Mouse (Mus musculus) G1E (cell line): Measurements from ENCODE around the gene Gm42742.

Source experiments
- CTCF ChIP-seq: IDR thresholded peaks from 2 replicates; pipeline ENCODE4 v1.5.1; 2012; ENCODE audit warnings: low read depth, low read length, inconsistent platforms, mixed read lengths
- POLR2AphosphoS5 ChIP-seq: IDR thresholded peaks from 2 replicates; pipeline ENCODE4 v1.6.1; 2012; ENCODE audit warnings: low read depth, low read length, inconsistent platforms; ENCODE audit not compliant: insufficient replicate concordance

DNA sequence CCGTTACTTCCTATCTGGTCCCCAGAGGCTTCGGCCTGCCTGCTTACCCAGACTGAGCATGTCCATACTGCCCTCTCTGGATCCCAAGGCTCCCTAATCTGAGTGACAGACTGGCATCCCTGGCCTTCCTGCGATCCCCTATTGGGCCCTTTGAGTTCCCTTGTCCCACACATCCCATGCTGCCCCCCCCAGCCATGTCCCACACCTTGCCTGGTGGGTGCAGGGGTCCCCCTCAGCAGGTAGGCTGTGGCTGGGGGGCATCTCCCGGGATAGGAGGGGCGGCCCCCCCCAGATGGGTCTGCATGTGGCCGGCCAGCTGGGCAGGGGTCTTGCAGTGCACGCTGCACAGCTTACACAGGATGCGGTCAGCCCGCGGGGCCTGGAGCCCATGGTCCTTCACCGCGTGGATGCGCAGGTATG lies 2.4 kb upstream of the Gm42742 start:
- TF ChIP-seq CTCF (no peak), POLR2AphosphoS5 (no peak)
